Mouse (Mus musculus): ENCODE data around the gene Dot1l.

- TF ChIP-seq CTCF (IDR thresholded peaks at IDR 0.05; ENCODE audit: extremely low read depth, insufficient read depth, insufficient read length, insufficient replicate concordance): no peak
- no peak for TF ChIP-seq POLR2A (IDR thresholded peaks at IDR 0.05; ENCODE audit: low read depth, low read length)
Measured at GRCm38 (mm10) chr10:80841685-80842084, 86.7 kb downstream of the Dot1l start.

Measured in spleen, adult 2 months (tissue).